Mouse (Mus musculus): ENCODE measurements around the gene Olfr215. TPM values are rescaled to one million over a fixed set of nuclear protein-coding genes. Genes with fewer than 3 reads are reported as not detected.

Gene Olfr215
- polyA plus RNA-seq, 1 experiment from 2014 or later: not detected

Other genes starting within 250 kb of the Olfr215 start
- 78.2 and 81.0 TPM in 2 replicates for gene March8, start 246.2 kb downstream of the Olfr215 start, polyA plus RNA-seq (2014; fragmentation: Nextera tagmentation; extraction: Ambion mirVana)
- gene Alox5, start 123.0 kb downstream of the Olfr215 start, polyA plus RNA-seq (2014; fragmentation: Nextera tagmentation; extraction: Ambion mirVana): 0.36 and 0.38 TPM in 2 replicates
- gene Olfr211, start 95.1 kb downstream of the Olfr215 start, polyA plus RNA-seq (2014; fragmentation: Nextera tagmentation; extraction: Ambion mirVana): not detected in 2 replicates
- gene Olfr212, start 77.7 kb downstream of the Olfr215 start, polyA plus RNA-seq (2014; fragmentation: Nextera tagmentation; extraction: Ambion mirVana): not detected in 2 replicates
- gene Olfr213, start 45.7 kb downstream of the Olfr215 start, polyA plus RNA-seq (2014; fragmentation: Nextera tagmentation; extraction: Ambion mirVana): not detected in 2 replicates
- gene Gm5580, start 33.1 kb downstream of the Olfr215 start, polyA plus RNA-seq (2014; fragmentation: Nextera tagmentation; extraction: Ambion mirVana): 0.31 and 0.58 TPM in 2 replicates
- not detected in 2 replicates for gene Olfr214, start 30.0 kb downstream of the Olfr215 start, polyA plus RNA-seq (2014; fragmentation: Nextera tagmentation; extraction: Ambion mirVana)
- gene Zfp422, start 44.8 kb upstream of the Olfr215 start, polyA plus RNA-seq (2014; fragmentation: Nextera tagmentation; extraction: Ambion mirVana): 163 and 207 TPM in 2 replicates
- 4.7 and 7.3 TPM in 2 replicates for gene Depp1, start 66.4 kb upstream of the Olfr215 start, polyA plus RNA-seq (2014; fragmentation: Nextera tagmentation; extraction: Ambion mirVana)
- gene Rassf4, start 89.8 kb upstream of the Olfr215 start, polyA plus RNA-seq (2014; fragmentation: Nextera tagmentation; extraction: Ambion mirVana): 13.7 and 19.4 TPM in 2 replicates
- gene Tmem72, start 132.7 kb upstream of the Olfr215 start, polyA plus RNA-seq (2014; fragmentation: Nextera tagmentation; extraction: Ambion mirVana): 0.07 and 0.14 TPM in 2 replicates

Measured in midbrain, embryonic 14.5 days (tissue).